Mouse (Mus musculus) intestine, embryonic 15.5 days (tissue): ENCODE data around the gene Hist1h2be. TPM values are rescaled to one million over a fixed set of nuclear protein-coding genes. Genes with fewer than 3 reads are reported as not detected.
"Not testable (repeated sequence)": the region's sequence is repeated elsewhere in the genome, so short reads cannot be mapped to it uniquely, and the experiment has no call there.

Source experiments
- ATAC-seq: fragments of 200-750 bp; cut with Nextera tagmentation; 2 replicates; pipeline ENCODE4 v1.8.0; 2017; ENCODE audit warnings: moderate TSS enrichment, moderate library complexity
- H3K27ac ChIP-seq: fragments of 300-500 bp; sonication (generic); 2 replicates; pipeline ENCODE4 v1.5.1; 2015; ENCODE audit warnings: mild to moderate bottlenecking, inconsistent platforms
- H3K27me3 ChIP-seq: fragments of 300-500 bp; sonication (generic); replicated peaks from 2 replicates; pipeline ENCODE4 v1.6.1; 2015; ENCODE audit warnings: inconsistent platforms
- H3K36me3 ChIP-seq: fragments of 300-500 bp; sonication (generic); 2 replicates; pipeline ENCODE4 v1.6.1; 2015; ENCODE audit warnings: inconsistent platforms
- H3K4me1 ChIP-seq: fragments of 300-500 bp; sonication (generic); replicated peaks from 2 replicates; pipeline ENCODE4 v1.6.1; 2015; ENCODE audit warnings: inconsistent platforms
- H3K4me2 ChIP-seq: fragments of 300-500 bp; sonication (generic); replicated peaks from 2 replicates; pipeline ENCODE4 v1.6.1; 2015; ENCODE audit warnings: mild to moderate bottlenecking, inconsistent platforms
- H3K4me3 ChIP-seq: fragments of 300-500 bp; sonication (generic); replicated peaks from 2 replicates; pipeline ENCODE4 v1.5.1; 2015; ENCODE audit warnings: inconsistent platforms
- H3K9ac ChIP-seq: fragments of 300-500 bp; sonication (generic); 2 replicates; pipeline ENCODE4 v1.6.1; 2015; ENCODE audit warnings: inconsistent platforms
- H3K9me3 ChIP-seq: fragments of 300-500 bp; sonication (generic); 2 replicates; pipeline ENCODE4 v1.6.1; 2016; ENCODE audit warnings: inconsistent platforms
- WGBS: fragments of 180-500 bp; shearing (Covaris S2); methylation state at CpG from one replicate; pipeline ENCODE4 v1.1.7; 2015; 5-methylcytosine and 5-hydroxymethylcytosine counted together
- polyA plus RNA-seq: library from polyadenylated mRNA; unstranded; fragments of >200 nt; fragmentation: Nextera tagmentation; extraction: Ambion mirVana; gene quantifications from 2 replicates; pipeline ENCODE4 v1.2.1, GENCODE M21; 2015

The Hist1h2be gene
- polyA plus RNA-seq, 1 experiment from 2014 or later: 1.6 TPM

DNA sequence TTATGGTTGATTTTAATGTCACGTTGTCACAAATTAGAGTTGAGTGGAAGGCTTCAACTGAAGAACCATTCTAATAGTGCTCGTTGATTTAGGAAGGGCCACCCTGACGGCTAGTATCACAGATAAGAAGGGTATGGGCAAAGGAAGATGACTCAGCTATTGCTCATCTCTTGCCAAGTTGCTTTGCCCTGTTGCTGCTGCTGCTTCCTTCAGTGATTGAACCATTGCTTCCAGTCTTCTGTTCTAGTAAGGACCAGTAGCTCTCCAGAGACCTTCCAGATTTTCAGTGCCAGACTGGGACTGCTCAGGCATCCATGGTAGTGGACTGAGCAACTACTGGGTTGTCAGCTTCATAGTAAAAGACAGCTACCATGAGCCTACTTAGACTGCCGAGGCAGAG is 11.7 kb downstream of the Hist1h2be start:
- Histone ChIP-seq H3K9me3 (no peaks in the 10 kb centered on the region), H3K4me3 (no peak overlapping the region), H3K27me3 (no peaks in the 10 kb centered on the region), H3K9ac (no peak overlapping the region), H3K4me1 (no peaks in the 10 kb centered on the region), H3K36me3 (no peaks in the 10 kb centered on the region), H3K27ac (no peak overlapping the region), H3K4me2 (no peak overlapping the region)
- ATAC-seq: no peak
- WGBS: 78% methylated on average over 4 of the region's 4 CpGs

DNA sequence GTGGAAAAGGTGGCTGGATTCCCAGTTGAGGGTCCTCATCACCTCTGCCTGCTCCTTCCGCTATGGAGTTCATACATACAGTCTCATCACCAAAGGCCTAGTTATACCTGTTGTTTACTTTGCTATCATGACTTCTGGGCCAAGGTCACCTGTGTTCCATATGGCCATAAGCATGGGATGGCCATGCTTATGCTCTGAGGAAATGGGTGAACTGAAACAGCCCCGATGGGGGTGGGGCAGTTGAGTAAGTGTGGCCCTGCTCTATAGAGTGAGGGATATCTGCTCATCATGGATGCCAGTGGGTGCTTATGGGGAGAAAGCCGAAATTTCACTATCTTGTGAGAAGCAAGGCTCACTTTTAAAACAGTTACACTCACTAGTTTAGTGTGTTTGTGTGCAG is 15.9 kb downstream of the Hist1h2be start:
- H3K27me3 ChIP-seq: no peaks in the 10 kb centered on the region
- H3K9me3 ChIP-seq: no peaks in the 10 kb centered on the region
- H3K4me2 ChIP-seq: no peak overlapping the region
- no peak overlapping the region for H3K27ac ChIP-seq
- no peak for ATAC-seq
- H3K9ac ChIP-seq: no peak overlapping the region
- H3K4me1 ChIP-seq: no peaks in the 10 kb centered on the region
- 89% methylated on average over 3 of the region's 3 CpGs for WGBS
- no peaks in the 10 kb centered on the region for H3K36me3 ChIP-seq
- H3K4me3 ChIP-seq: no peak overlapping the region

DNA sequence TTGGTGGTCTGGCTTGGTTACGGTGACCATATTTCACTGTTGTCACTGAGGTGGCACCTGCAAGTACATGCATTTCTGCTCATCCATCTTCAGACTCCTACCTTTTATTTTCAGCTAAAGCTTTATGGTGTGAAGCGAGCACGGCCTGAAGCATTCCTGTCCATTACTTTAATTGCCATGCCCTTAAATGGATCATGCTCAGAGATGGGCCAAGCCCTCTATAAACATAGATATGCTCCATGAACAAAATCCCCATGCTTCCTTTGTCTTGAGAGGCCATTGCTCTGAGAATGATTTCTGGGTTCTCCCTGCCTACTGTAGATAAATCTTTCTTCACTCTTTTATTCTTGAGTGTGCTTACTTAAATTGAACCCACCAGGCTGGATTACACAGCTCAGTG is 16.5 kb downstream of the Hist1h2be start:
- Histone ChIP-seq H3K4me3 (no peak overlapping the region), H3K27ac (no peak overlapping the region), H3K27me3 (no peaks in the 10 kb centered on the region), H3K36me3 (no peaks in the 10 kb centered on the region), H3K4me1 (no peaks in the 10 kb centered on the region), H3K9ac (no peak overlapping the region), H3K9me3 (no peaks in the 10 kb centered on the region), H3K4me2 (no peak overlapping the region)
- no peak for ATAC-seq
- 82% methylated on average over 3 of the region's 3 CpGs for WGBS

DNA sequence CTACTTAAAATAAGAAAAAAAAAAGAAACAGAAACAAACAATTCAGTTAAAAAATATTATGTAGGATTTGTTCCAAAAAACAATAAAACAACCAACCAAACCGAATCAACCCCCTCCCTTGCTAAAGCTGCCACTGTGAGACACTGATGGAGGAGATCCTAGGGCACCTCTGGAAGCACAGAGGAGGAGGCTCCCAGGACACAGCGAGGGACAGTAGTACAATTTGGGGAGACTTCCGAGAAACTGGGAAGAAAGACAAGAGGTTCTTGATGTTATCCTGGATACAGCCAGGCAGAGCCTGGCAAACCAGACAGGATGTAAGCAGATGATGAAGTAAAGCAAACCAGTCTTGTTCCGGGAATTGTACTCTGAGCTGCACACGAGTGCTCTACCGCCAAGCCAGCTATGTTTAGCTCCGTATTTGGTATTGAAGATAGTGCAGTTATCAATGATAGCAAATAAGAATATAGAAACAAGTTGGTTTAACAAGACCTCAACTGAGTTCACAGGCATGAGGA is 17.7 kb downstream of the Hist1h2be start:
- no peak for ATAC-seq
- Histone ChIP-seq H3K27ac (no peak overlapping the region), H3K4me3 (no peak overlapping the region), H3K36me3 (no peaks in the 10 kb centered on the region), H3K9me3 (no peaks in the 10 kb centered on the region), H3K4me1 (no peaks in the 10 kb centered on the region), H3K27me3 (no peaks in the 10 kb centered on the region), H3K9ac (no peak overlapping the region), H3K4me2 (no peak overlapping the region)
- WGBS: 66% methylated on average over 7 of the region's 7 CpGs

DNA sequence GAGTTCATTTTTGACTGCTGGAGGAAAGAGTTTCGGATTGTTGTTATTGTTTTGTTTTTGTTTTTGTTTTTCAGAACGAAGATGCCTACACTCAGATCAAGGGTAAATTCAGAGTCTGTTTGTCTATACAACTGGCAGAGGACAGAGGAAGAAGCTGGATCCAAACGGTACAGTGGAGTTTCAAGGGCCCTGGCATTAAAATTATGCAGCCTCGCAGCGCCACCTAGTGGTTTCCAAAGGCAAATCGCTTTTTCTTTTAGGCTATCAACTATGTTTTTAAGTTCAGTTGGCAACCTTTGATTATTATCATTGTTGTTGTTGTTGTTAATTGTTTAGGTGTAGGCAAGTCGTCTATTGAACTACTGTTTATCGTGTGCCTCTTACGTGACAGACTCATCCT is 23.0 kb downstream of the Hist1h2be start:
- 7% methylated on average over 9 of the region's 9 CpGs for WGBS
- H3K9me3 ChIP-seq: no peaks in the 10 kb centered on the region
- H3K4me2 ChIP-seq: no peak overlapping the region
- H3K27me3 ChIP-seq: no peaks in the 10 kb centered on the region
- no peak for ATAC-seq
- no peak overlapping the region for H3K9ac ChIP-seq
- H3K27ac ChIP-seq: no peak overlapping the region
- H3K36me3 ChIP-seq: no peaks in the 10 kb centered on the region
- H3K4me3 ChIP-seq: no peak overlapping the region
- 0 out of 2 replicates have a peak, but pooled peaks cover 4% of the 10 kb centered on the region for H3K4me1 ChIP-seq

DNA sequence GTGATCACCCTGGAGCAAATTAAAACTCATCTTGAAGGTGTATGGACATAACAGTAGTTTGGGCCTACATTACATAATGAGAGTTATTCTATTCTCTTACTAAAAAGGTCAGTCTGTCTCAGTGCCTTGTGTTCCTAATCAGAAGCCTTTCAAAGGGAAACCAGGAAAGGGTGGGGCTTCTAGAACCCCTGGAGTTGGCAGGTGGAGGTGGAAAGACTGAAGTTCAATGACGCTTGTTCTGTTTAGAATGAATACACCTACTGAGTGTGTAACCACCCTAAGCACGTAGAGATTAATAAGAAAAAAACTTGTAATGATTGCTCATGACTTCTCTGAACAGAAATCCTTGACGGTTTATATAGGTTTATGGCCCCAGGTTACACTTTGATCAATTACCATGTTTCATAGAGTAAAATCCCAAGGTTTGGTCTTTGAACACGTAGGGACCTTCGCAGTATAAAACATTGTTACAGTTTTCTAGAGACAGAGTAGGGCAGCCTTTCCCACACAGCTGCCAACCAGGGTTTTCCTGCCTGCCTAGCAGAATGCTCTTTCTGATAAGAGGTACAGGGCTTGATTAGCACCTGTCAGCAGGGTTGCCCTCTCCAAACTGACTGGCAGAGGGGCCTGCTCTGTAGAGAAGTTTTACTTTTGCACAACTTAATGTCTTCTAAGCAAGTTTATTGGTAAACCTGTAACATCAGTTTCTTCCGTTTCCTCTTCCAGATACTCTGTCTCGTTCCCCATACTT is 25.1 kb downstream of the Hist1h2be start:
- peak; percentile 92 for ATAC-seq
- Histone ChIP-seq H3K4me1 (0 out of 2 replicates have a peak, but pooled peaks cover 4% of the 10 kb centered on the region), H3K27me3 (no peaks in the 10 kb centered on the region), H3K9me3 (no peaks in the 10 kb centered on the region), H3K4me2 (no peak overlapping the region), H3K4me3 (no peak overlapping the region), H3K36me3 (no peaks in the 10 kb centered on the region), H3K27ac (peak overlapping the region; percentile 66), H3K9ac (no peak overlapping the region)
- WGBS: 72% methylated on average over 7 of the region's 7 CpGs

DNA sequence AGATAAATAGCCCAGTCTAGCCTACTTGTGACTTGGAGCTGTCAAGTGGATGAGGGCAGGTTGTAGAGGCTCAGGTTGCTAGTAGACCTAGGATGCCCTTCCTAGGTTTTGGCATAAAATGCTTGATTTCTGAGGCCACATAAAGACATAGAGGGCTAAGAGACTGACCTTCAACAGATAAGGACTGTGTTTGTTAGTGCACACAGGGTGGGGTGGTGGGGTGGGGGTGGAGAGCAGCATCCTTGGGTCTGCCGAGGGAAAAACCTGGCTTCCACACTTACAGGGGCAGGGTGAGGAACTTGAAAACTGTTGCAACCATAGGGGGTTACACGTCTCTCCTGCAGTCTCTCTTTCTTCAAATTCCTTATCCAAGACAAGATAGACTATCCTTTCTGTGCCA is 25.7 kb downstream of the Hist1h2be start:
- no peaks in the 10 kb centered on the region for H3K27me3 ChIP-seq
- WGBS: 71% methylated on average over 2 of the region's 2 CpGs
- ATAC-seq: no peak

DNA sequence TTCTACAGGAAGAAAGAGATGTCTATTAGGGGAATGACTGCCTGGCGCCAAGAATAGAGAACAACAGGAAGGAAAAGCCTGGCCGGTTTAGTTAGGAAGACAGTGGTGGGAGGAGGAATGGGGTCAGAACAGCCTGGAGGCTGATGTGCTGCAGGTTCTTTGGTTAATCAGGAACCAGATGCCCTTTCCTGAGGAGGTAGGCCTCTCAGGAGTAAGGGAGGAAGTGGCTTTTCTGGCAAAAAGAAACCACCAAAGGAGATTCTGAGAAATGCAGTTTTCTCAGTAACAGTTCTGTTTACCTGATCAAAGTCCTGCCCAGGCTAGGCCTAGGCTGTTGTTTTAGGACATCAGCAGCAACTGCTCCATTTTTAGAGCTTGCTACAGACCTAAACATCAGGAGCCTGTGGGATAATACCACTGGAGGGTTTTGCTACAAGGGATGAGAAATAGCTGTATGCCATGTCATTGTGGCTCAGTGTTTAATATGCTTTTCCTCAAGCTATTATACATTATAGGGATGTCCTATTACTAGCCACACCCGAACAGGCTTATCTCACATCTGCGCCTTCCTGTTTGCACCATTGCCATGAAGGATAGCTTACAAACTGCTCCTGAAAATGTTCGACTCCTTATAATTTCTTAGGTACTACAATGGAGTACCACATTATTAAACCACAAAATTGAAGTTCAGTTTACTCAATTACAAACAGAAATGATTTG is 27.7 kb downstream of the Hist1h2be start:
- no peak overlapping the region for H3K4me3 ChIP-seq

More for the DNA sequence above, 25.7 kb downstream of the Hist1h2be start:
- Histone ChIP-seq H3K4me2 (no peak overlapping the region), H3K9me3 (no peaks in the 10 kb centered on the region), H3K36me3 (no peaks in the 10 kb centered on the region), H3K4me3 (no peak overlapping the region), H3K4me1 (0 out of 2 replicates have a peak, but pooled peaks cover 4% of the 10 kb centered on the region), H3K27ac (no peak overlapping the region), H3K9ac (no peak overlapping the region)

DNA sequence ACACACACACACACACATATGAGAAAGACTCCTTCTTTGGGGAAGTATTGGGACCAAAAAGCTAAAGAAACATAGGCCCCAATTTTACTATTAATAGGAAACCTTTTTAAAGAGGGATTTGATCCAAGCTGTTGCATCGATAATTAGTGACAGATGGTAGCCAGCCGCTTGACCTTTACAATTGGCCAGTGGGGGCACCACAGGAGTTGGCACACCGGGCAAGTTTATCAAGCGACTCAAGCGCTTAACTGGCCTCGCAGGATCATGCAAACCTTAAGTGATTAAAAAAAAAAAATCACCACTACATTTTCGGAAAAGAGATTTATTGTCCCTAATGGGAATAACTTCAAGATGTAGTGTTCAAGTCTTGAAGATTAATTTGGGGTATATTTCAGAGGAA is 28.3 kb downstream of the Hist1h2be start:
- Histone ChIP-seq H3K27me3 (no peaks in the 10 kb centered on the region), H3K27ac (peak overlapping the region; percentile 68), H3K4me3 (no peak overlapping the region), H3K9me3 (no peaks in the 10 kb centered on the region), H3K36me3 (no peaks in the 10 kb centered on the region), H3K4me1 (0 out of 2 replicates have a peak, but pooled peaks cover 4% of the 10 kb centered on the region), H3K9ac (no peak overlapping the region), H3K4me2 (no peak overlapping the region)
- WGBS: 84% methylated on average over 7 of the region's 7 CpGs
- ATAC-seq: no peak

More for the DNA sequence above, 27.7 kb downstream of the Hist1h2be start:
- 0 out of 2 replicates have a peak, but pooled peaks cover 4% of the 10 kb centered on the region for H3K4me1 ChIP-seq
- 55% methylated on average over 5 of the region's 5 CpGs for WGBS
- H3K27ac ChIP-seq: peak overlapping the region; percentile 68
- no peak overlapping the region for H3K9ac ChIP-seq
- H3K27me3 ChIP-seq: no peaks in the 10 kb centered on the region
- no peaks in the 10 kb centered on the region for H3K9me3 ChIP-seq
- H3K4me2 ChIP-seq: no peak overlapping the region
- peak; percentile 43 for ATAC-seq
- H3K36me3 ChIP-seq: no peaks in the 10 kb centered on the region

DNA sequence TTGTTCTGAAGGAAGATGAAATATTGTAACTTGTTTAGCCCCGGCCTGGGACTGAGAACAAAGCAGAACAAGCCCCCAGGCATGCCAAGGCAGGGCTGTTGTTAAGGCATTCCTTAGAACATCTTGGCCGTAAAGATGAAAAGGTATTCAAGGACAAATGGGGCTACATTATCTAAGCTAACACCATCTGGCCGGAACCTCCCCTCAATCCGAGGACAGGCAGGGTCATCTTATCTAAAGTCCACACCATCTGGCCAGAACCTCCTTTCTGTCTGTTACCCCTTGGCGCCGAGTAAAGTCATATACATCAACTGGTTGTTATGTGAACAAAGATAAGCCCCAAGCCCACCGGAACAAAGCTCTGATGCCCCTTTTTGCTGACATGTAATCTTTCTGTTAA is 29.0 kb downstream of the Hist1h2be start:
- not testable (repeated sequence) for H3K4me1 ChIP-seq, H3K36me3 ChIP-seq, H3K4me3 ChIP-seq, H3K27me3 ChIP-seq, ATAC-seq, H3K9ac ChIP-seq, H3K4me2 ChIP-seq, H3K27ac ChIP-seq, H3K9me3 ChIP-seq
- 86% methylated on average over 7 of the region's 7 CpGs for WGBS

DNA sequence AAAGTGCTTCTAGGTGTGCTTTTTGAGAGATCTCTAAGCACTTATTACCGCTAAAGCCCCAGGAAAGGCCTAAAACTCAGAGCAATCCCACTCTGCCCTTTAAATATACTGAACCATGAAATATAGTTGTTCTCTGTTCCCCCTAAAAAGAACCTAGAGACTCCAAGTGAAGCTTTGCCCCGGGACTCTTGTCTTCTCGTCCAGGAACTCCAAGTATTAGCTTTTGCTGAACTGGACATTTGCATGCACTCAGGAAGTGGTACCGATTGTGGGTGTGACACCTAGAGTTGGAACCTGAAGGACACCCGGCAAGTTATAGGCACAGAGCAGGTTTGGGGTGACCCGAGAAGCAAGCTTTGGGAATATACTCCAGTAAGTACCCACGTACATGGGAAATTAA is 29.7 kb downstream of the Hist1h2be start:
- Histone ChIP-seq H3K9me3 (no peaks in the 10 kb centered on the region), H3K4me2 (no peak overlapping the region), H3K4me3 (no peak overlapping the region), H3K36me3 (no peaks in the 10 kb centered on the region), H3K27ac (no peak overlapping the region), H3K27me3 (no peaks in the 10 kb centered on the region), H3K4me1 (0 out of 2 replicates have a peak, but pooled peaks cover 8% of the 10 kb centered on the region), H3K9ac (no peak overlapping the region)
- ATAC-seq: no peak
- 93% methylated on average over 7 of the region's 7 CpGs for WGBS

DNA sequence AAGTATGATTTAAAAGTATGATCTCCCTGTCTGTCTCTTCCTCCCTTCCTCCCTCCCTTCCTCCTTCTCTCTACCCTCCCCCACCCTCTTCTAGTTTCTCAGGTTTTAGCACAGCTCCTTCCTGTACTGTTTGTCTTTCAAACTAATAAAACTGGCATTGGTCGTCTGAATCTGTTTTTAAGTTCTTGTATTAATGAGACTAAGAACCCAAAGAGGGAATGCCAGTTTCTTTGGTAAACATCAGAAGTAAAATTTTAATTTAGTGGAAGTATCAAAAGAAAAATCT is 34.0 kb downstream of the Hist1h2be start:
- ATAC-seq: no peak
- peak overlapping the region; percentile 63 for H3K4me2 ChIP-seq
- 0% methylated on average over 1 of the region's 1 CpGs for WGBS
- no peaks in the 10 kb centered on the region for H3K27me3 ChIP-seq
- H3K4me1 ChIP-seq: peaks cover 15% of the 10 kb centered on the region; the same call in 1 of the 2 replicates
- no peaks in the 10 kb centered on the region for H3K9me3 ChIP-seq
- peak overlapping the region; percentile 44 for H3K9ac ChIP-seq
- H3K4me3 ChIP-seq: peak overlapping the region; percentile 23
- peak overlapping the region; percentile 87 for H3K27ac ChIP-seq
- H3K36me3 ChIP-seq: no peaks in the 10 kb centered on the region
